Mouse (Mus musculus) retina, embryonic 14.5 days (tissue): ENCODE data around the gene Xbp1.
"Not testable (repeated sequence)": the region's sequence is repeated elsewhere in the genome, so short reads cannot be mapped to it uniquely, and the experiment has no call there.

ENCODE experiments used
- DNase-seq: peaks from one replicate; pipeline ENCODE4 v3.0.0-alpha.2; 2015; ENCODE audit warnings: low spot score

The Xbp1 gene

DNA sequence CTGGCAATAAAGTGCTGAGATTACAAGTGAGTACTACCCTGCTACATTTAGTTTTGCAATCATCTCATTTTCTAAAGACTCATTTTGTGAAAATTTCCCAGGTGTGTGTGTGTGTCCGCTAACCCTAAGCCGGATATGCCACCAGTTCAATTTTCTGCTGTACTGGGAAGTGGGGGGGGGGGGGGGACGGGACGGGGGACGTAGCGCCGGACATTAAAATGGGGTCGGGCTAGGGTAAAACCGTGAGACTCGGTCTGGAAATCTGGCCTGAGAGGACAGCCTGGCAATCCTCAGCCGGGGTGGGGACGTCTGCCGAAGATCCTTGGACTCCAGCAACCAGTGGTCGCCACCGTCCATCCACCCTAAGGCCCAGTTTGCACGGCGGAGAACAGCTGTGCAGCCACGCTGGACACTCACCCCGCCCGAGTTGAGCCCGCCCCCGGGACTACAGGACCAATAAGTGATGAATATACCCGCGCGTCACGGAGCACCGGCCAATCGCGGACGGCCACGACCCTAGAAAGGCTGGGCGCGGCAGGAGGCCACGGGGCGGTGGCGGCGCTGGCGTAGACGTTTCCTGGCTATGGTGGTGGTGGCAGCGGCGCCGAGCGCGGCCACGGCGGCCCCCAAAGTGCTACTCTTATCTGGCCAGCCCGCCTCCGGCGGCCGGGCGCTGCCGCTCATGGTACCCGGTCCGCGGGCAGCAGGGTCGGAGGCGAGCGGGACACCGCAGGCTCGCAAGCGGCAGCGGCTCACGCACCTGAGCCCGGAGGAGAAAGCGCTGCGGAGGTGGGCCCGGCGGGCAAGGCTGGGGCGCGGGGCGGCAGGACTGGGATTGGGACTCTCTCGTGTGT is at the start of gene Xbp1:
Gene Xbp1 (plus strand): TSS at position 248 of the 854 bp plus-strand sequence.
- peak; percentile 96 for DNase-seq

DNA sequence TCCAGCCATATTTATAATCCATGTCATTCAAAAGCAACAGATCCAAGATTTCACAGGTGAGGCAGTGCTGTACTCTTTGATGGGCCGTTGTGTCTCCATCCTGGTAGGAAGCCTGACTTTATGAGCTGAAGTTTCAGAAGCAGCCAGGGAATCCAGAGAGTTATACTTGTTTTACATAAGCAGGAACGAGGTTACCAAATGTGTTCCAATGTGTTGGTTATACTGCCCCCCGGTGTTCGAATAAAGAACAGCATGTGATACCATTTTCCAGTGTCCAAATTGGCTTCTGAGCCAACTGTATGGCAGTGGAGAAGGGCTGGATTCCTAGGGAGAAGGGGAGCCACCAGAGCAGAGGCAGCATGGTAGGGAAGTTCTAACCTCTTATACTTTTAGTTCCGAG is 46.3 kb upstream of the Xbp1 start:
- DNase-seq: peak; percentile 87

DNA sequence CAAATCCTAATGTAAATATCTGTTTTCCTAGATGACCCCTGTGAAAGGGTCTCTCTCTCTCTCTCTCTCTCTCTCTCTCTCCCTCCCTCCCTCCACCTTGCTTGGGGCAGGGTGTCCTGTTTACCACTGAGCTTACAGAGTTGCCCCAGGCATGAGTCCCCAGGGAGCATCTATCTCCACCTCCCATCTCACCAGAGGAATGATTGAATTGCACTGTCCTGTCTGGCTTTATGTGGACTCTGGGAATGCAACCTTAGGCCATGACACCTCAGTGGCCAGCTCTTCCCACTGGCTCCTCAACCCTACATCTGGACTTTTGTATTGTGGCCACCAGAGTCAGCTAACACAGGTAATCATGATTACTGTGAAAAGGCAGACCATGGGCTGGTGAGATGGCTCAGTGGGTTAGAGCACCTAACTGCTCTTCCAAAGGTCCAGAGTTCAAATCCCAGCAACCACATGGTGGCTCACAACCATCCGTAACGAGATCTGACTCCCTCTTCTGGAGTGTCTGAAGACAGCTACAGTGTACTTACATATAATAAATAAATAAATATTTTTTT is 44.8 kb upstream of the Xbp1 start:
- not testable (repeated sequence) for DNase-seq

DNA sequence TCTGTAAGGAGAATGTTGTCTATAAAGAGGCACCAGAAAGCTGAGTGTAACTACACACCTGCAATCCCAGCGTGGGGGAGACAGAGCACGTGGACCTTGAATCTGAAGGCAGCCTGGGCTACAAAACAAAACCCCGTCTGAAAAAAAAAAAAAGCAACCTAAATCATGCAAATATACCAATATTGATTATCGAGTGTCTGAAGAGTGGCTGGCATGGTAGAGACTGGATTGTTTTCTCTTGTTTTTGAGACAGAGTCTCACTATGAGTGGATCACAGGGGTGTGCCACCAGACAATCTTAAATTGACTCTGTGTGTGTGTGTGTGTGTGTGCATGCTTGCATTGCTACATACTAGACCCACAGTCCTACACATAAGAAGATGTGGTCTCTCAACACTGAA is 43.7 kb upstream of the Xbp1 start:
- DNase-seq: no peak

DNA sequence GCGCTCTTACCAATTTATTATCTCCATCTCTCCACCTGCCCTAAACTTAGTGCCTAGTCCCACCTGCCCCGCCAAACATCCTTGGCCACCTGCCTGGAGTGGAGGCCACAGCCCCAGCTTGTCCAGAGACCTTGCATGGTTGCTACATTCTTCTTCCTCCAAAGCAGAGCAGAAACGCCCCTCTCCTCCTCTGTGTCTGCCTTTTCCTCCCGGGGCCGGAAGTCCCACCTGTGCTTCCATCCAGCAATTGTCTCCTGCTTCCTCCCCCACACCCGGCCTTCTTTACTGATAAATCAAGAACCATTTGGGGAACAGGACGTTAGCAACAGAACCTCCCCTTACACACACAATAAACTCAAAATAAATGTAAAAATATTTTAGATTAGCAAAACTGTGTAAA is 42.3 kb upstream of the Xbp1 start:
- DNase-seq: no peak

DNA sequence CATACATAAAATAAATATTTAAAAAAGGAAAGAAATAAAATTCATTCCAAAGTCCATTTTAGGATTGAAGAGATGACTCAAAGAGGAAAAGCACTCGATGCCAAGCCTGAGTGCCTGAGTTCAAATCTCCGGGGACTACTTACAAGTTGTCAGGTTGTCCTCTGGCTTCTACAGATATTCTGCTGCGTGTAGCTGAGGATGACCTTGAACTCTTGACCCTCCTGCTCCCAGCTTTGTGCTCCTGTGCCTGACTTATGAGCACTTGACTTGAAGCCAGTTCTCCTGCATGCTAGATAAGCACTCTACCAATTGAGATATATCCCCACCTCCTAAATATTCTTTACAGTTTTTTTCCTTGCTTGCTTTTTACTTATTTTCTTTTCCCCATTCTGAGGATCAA is 41.6 kb upstream of the Xbp1 start:
- DNase-seq: no peak

DNA sequence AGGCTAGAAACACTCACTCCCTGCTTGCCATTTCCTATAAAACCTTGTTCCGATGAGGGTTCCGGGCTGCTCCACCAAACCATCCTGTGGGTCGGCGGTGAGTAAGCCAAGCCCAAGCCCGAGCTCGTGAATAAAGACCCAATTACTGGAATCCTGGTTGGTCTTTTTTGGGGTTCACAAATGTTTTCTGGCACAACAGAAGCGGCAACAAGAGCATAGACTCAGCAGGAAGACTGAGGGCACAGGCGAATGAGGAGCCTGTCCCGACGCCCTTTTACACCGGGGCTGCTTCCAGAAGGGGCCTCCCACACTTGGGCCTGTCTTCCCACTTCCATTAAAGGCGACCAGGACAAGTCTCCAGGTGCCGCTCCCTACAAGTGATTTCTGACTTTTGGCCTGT is 37.9 kb upstream of the Xbp1 start:
- DNase-seq: no peak

DNA sequence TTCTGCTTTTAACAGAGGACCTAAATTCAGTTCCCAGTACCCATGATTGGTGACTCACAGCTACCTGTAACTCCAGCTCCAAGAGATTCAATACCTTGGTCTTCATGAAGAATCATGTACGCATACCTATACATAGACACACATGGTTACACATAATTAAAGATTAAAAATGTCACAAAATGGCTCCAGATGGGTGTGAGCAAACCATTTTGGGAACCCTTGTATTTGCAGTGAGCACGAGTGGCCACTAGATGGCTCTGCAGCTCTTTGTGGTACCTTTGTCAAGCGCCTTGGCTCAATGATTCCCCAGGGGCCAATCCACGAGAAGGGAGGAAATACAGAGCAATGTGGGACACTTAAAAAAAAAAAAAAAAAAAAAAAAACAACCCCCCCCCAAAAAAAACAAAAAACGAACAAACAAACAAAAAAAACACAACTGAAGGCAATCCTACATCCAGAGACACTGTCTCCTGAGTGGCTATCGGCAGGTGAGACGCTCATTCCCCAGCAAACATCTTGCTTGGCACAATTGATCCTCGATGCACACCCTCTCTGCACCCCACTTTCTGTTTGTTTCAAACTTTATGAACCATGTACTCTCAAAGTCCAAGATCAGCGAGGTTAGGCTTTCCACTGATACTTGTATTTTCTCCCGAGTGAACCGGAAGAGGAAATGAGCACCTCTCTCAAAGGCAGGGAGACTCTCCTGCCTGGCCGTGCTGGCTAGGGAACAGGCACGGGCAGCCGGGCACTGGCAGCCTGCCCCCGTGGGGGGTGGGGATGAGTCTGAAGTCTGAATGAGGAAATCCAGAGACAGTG is 35.1 kb upstream of the Xbp1 start:
- peak; percentile 95 for DNase-seq

DNA sequence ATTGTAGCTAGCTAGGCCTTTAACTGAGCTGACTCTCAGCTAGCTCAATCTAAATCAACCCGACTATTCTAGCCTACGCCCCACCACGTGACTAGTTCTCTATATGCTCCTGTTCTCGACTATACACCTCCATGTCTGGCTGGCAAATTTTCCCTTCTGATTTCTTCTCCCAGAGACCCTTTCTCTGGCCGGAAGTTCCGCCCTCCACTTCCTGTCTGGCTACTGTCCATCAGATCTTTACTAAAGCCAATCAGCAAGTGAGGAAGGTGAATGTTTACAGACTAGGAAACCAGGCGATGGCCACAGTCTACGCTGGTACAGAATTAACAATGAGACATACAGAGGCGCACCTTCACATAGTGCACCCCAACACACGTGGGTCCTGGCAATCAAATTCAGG is 31.0 kb upstream of the Xbp1 start:
- DNase-seq: not testable (repeated sequence)

DNA sequence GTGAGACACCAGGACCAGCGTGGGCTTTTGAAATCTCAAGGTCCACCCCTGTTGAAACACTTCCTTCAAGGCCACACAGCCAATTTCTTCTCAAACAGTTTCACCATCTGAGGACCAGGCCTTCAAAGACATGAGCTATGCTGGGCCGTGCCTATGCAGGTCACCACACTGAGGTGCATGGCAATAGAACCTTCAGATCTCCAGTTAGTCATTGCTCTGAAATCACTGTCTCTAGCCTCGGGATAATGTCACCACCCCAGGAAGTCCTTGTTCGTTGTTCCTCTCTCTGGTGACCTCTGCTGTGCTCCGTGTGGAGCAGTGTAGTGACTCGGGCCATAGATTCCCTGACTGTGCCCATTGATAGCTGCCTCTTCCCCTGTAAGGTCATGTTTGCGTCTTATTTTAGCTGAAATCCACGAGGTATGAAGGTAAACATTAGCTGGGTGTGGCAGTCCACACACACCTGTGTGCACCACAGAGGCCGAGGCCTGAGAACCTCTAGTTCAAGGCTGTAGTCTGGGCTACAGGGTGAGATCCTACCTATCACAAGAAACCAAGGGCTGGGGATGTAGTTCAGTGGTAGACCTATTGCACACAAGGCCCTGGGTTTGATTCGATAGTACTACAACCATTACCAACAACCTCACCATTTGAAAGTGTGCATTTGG is 29.3 kb upstream of the Xbp1 start:
- DNase-seq: no peak

DNA sequence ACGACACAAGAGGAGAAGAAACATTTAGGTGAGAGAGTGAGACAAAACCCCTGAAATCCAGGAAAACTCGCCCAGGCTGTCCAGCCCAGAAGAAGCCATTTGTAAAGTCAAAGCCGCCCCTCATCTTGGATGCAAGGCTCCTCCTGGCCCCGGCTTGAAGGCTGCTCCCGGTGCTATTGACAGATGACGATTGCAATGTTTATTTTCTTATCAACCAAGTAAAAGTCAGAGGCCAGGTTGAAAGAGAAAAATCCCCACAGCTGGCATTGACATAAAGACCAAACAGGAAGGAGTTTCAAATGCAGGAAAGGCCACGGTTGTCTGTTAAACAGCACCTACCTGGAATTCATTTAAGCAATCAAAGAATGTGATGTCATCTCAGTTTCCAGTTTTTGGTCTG is 28.5 kb upstream of the Xbp1 start:
- no peak for DNase-seq

DNA sequence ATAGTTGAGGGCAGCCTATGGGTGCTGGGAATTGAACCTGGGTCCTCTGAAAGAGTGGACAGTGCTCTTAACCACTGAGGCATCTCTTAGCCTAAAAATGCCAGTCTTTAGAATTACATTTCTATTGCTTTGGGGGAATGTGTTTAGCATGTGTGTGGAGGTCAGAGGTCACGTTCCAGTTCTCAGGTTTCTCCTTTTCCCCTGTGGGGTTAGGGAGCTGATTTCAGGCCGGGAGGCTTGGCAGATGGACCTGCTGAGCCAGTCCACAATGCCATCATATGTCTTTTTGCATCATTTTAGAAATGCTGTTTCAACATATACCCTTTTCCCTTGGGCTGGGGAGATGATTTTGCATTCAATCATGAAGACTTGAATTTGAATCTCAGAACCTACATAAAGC is 26.6 kb upstream of the Xbp1 start:
- DNase-seq: no peak

DNA sequence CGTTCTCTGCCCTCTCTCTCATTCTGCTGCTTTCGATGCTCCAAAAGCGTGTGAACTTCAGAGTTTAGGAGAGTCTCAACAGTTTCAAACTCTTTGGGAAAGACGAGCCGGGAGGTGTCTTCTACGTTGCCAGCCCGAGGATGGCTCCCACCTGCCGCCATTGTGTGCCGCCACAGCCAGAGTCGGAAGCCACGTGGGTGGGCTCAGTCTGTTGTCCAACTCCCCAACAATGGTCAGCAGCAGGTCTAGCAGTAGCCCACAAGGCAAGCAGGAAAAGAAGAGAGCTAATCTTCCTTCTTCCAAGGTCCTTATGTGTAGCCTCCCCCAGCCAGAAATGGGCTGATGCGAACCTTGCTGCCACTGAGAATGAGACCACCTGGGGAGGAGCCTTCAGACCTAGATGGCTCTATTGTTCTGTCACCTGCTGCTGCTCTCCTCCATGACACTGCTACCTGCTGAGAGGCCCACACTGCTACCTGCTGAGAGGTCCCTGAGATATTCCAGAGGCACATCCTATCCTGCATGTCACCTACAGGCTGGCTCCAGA is 25.1 kb upstream of the Xbp1 start:
- DNase-seq: no peak

DNA sequence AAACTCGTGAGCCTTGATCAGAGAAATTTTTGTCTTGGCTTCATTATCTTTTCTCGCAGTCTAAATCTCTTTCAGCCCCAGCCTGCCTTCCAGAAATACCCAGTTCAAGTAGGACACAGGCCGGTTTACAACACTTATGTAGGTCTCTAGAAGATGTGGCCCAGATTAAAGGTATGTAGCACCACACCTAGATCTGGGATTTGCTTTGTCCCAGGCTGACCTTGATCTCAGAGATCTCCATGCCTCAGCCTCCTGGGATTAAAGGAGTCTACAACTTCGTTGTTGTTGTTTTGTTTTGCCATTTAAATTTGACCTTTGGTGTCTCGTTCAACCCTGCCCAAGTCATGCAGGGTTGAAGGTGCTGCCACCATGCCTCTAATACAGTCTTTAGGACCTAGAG is 24.6 kb upstream of the Xbp1 start:
- no peak for DNase-seq

DNA sequence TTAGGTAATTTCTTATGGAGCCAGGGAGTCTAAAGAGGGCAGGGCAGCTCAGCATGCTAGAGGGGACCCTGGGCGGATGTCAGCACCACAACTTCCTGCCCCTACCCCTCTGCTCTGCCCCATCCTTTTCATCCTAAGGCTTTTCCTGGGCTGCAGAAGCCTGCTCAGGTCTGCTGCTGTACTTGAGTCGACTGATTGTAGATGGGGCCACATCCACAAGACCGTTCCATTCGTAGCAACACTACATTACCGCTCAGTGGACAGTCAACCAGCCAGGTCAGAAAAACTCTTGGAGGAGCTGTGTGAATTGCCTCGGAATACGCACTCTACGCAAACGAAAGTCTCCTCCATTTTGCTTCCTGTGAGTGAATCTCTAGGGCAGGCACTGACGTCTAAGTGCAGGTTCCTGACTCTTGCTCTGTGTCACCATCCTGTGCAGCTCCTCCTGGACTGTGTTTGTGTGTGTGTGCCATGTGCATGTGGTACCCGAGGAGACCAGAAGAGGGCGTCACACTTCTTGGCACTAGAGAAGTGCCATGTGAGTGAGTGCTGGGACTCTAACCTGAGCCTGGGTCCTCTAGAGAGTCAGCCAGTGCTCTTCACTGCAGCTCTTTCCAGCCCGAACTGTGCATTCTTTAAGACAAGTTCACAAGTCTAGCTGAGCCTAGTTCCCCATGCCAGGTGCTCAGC is 23.8 kb upstream of the Xbp1 start:
- DNase-seq: no peak

DNA sequence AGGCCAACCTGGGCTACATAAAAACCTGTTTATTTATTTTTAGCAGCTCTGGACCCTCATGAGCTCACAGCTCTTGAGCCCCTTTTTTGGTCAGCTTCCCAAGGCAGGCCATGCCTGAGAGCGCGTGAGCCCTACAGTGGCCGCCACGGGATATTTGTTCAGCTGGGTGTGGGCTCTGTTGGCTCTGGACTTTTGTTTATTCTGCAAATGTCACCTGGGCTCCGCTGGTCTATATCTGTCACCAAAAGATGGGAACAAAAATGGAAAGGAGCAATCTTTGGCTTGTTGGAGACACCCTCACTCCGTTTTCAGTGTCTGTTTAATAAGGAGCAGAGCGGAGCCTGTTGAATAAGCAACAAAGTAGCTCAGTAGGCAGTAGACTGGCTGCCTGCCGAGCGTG is 22.0 kb upstream of the Xbp1 start:
- DNase-seq: no peak

DNA sequence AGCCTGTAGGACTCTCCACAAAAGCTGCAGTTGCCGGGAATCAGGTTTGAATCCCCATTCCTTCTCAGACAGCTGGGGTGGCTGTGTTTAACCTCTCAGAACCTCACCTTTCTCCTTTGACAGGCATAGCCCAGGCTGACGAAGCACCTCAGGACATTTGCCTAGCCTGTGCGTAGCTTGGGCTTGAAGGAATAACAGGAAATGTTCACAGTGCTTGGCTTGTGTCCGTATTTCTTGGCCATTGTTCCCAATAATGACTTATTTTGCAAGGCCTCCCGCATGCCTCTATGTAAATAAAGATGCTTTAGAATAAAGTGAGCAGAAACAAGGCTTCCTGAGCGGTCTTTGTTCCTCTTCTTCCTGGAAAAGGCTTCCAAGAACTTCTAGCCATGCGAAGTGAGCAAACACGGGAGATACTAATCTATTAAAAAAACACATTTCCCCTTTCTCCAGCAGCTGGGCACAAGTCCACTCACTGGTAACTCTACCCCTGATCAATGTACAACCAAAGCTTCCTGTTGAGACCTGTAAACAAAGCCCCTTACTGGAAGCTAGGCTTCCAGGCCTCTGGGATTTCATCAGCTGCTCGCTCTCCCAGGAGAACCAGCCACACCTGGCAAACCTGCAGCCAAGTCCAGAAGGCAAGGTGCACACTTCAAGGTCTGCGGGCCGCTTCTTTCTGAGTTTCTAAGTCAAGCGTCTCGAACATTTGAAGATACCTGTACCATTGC is 21.4 kb upstream of the Xbp1 start:
- DNase-seq: no peak

DNA sequence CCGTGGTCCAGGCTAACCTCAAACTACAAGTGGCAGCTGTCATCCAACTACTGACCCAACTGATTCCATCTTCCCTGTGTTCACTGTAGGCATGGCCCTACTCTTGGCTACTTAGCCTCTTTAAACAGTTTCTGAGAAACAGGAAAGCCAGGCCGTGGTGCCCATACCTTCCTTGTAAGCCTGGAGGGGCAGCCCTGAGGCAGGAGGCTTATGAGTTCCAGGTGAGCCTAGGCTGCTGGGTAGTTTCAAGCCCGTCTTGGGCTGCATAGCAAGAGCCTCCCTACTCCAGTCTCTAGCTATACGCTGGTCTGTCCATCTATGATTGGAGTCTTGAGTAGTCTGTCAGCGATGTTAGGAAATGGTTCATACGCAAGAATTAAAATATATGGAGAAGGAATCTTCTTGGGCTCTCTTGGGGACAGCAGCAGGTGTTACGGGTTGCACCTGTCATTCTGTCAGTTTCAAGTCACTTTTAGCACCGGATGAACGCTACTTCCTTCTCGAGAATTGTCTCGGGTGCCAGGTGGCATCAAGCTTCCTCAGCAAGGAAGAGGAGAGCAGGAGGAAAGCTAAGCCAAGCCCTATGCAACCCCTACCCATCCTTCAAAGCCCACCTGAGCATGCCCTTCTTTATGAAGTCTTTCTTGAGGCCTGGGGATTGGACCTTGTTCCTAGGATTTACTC is 20.4 kb upstream of the Xbp1 start:
- no peak for DNase-seq

DNA sequence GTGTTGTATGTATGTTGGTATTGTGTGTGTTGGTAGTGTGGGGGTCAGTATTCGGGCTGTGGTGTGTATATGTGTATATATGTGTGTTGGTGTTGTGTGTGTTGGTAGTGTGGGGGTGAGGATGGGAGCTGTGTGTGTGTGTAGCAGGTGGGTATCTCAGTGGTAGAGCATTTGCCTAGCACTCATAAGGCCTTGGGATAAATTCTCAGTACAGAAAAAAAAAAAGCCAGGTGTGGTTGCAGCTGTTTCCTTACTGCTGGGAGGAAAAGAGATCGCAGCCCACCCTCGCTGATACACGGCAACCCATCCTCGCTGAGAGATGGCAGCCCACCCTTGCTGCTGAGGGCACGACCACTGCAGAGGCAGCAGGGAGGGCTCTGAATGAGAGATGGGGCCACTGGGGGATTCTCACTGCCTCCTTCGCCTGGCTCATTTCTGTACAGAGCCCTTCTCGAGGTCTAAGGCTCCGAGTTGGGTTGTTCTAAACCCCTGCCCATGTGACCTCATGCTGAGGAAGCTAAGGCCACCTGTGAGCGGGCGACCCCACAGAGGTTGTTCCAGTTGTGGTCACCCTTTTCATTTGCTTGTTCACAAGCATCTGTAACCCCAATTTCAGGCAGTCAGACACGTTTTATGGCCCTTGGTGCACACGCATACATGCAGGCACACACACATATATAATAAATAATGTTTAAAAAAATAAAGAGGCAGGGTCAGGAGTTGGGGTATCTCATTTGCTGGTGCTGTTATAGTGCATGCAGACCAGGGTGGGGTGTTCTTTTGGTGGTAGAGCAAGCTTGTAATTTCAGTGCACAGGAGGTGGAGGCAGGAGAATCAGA is 19.3 kb upstream of the Xbp1 start:
- no peak for DNase-seq
